Comparison of ENCODE assay signal across 28 mouse cellular contexts in the genomic region with DNA sequence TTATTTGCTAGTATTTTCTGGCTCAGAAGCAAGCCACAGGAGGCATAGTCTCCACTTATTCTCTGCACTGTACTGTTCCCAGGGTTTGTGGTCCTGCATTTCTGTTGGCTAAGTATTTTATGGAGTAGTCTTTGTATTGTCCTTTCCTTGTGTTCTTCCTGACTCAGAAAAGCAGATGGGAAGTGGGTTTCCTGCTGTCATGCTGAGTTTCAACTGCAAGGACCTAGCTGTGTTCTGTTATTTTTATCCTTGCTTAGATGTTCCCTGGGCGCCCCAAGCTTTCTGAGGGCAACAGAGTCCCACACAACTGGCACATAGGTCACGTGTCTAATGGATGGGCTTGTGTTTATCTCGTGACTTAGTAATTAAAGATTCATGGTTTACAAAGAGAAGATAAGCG.
DNase-seq lines count a peak whose midpoint lies in the region; ATAC-seq lines count a peak whose summit lies in the region.
"Had no signal": no experiment of that assay in that cellular context is flagged by ENCODE, and none has a peak within 500 bp of the region (broad histone marks: within the 10 kb centered on the region; RNA-seq: fewer than 3 reads in every experiment).

No protein-coding gene starts in this region.

- H3K9me3 ChIP-seq in heart, embryonic 12.5 days (replicated peaks): no peaks in the 10 kb centered on the region
- H3K9me3 ChIP-seq: forebrain, embryonic 10.5 days; liver, embryonic 15.5 days; lung, embryonic 15.5 days; megakaryocyte, embryonic 14.5 days; neural tube, embryonic 12.5 days had no signal

- H3K27me3 ChIP-seq in heart, embryonic 12.5 days (replicated peaks): no peaks in the 10 kb centered on the region
- H3K27me3 ChIP-seq: liver, embryonic 15.5 days; lung, embryonic 15.5 days; megakaryocyte, embryonic 14.5 days; neural tube, embryonic 12.5 days had no signal

- no peaks in the 10 kb centered on the region for H3K36me3 ChIP-seq in heart, embryonic 12.5 days
- H3K36me3 ChIP-seq: forebrain, embryonic 10.5 days; liver, embryonic 15.5 days; lung, embryonic 15.5 days; neural tube, embryonic 12.5 days had no signal

- H3K9ac ChIP-seq in heart, embryonic 12.5 days: no peak overlapping the region
- H3K9ac ChIP-seq: hindbrain, embryonic 14.5 days; liver, embryonic 15.5 days; lung, embryonic 15.5 days; neural tube, embryonic 12.5 days had no signal

- no peak overlapping the region for H3K4me3 ChIP-seq in heart, embryonic 12.5 days
- H3K4me3 ChIP-seq: forebrain, embryonic 10.5 days; liver, embryonic 15.5 days; lung, embryonic 15.5 days; megakaryocyte, embryonic 14.5 days; neural tube, embryonic 12.5 days had no signal

- peak overlapping the region; percentile 1; the same call in 1 of the 2 replicates for H3K27ac ChIP-seq in heart, embryonic 12.5 days (ENCODE audit: poor library complexity, severe bottlenecking)
- H3K27ac ChIP-seq: forebrain, embryonic 10.5 days; hindbrain, embryonic 14.5 days; liver, embryonic 15.5 days; lung, embryonic 15.5 days; neural tube, embryonic 12.5 days had no signal

- intact Hi-C loops in heart, postnatal 36 days (cut with DNase I): no loop called here

- no peak overlapping the region for H3K4me2 ChIP-seq in heart, embryonic 12.5 days
- H3K4me2 ChIP-seq: heart, embryonic 11.5 days; hindbrain, embryonic 14.5 days; liver, embryonic 15.5 days; lung, embryonic 15.5 days; neural tube, embryonic 12.5 days had no signal

- peaks cover 5% of the 10 kb centered on the region for H3K4me1 ChIP-seq in heart, embryonic 12.5 days (replicated peaks)
- H3K4me1 ChIP-seq: liver, embryonic 15.5 days; lung, embryonic 15.5 days; megakaryocyte, embryonic 14.5 days; neural tube, embryonic 12.5 days had no signal

- no peak for ATAC-seq in heart, embryonic 12.5 days (ENCODE audit: insufficient number of reproducible peaks, low FRiP score)
- ATAC-seq: CD4-positive, CD25-positive, alpha-beta regulatory T cell, adult 4 months; forebrain, embryonic 16.5 days; inflammation-experienced regulatory T-cells, adult 6 months had no signal

- DNase-seq in heart, postnatal 36 days: no peak
- DNase-seq in layer of hippocampus, adult 9-11 months: peak; percentile 27
- DNase-seq in layer of hippocampus, postnatal 25 days (ENCODE audit: extremely low spot score in 1 of 2, low spot score in 1 of 2): no peak
- peak; percentile 38 to 40 for DNase-seq in right cerebral cortex, adult 2 months (ENCODE audit: low spot score in 2 of 2)
- no peak for DNase-seq in right cerebral cortex, postnatal 4 days
- no peak for DNase-seq in ovary, postnatal 10 days (ENCODE audit: low spot score)
- DNase-seq: adrenal gland, postnatal 36 days; cerebellum, adult 11 months; cerebellum, adult 9-11 months; heart, postnatal 4 days; kidney, adult 18-20 months; kidney, postnatal 4 days; lung, postnatal 36 days; midbrain, embryonic 14.5 days; retina, postnatal 1 day; thymus, adult 2 months; thymus, postnatal 4 days had no signal

- 51% methylated on average over 4 of the region's 4 CpGs for WGBS in heart, embryonic 12.5 days

Comparison
In these comparisons a context has a peak if more than half of its experiments do, and no peak if none do; other contexts are left out.
1. DNase-seq: peak in layer of hippocampus, adult 9-11 months (single experiment) and right cerebral cortex, adult 2 months (2 of 2); none in heart, postnatal 36 days (0 of 2), layer of hippocampus, postnatal 25 days (0 of 2), right cerebral cortex, postnatal 4 days (single experiment) and ovary, postnatal 10 days (single experiment).